Mouse (Mus musculus) Muller cell, postnatal 12 days (primary cell): ENCODE measurements at regions not wholly inside any gene's neighbourhood (a gene's known extent, or its start where the extent isn't known, plus 50 kb on each side); places are given as distances from the start of the nearest gene placed in this dataset.

Experiments
- DNase-seq: peaks from one replicate; pipeline ENCODE4 v3.0.0-alpha.2; 2015; ENCODE audit errors: inconsistent ontology term

DNA sequence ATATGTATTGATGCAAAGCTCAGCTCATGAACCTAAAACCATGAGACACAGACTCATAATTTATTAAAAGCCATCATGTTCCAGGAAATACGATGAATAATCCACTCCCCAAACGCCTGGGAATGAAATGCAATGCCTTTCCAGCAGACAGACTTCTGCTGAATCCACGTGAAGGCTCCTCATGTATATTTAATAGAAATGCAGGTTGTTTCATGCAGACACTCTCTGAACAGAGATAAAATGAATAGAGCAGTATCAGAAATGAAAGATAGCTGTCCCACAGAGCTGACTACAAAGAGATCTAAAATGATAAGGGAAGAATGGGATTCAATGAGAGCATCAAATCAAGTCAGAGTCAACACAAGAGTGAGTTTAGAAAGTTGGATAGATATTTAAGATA lies 376.3 kb upstream of the Lrfn5 start:
- DNase-seq, result no peak

DNA sequence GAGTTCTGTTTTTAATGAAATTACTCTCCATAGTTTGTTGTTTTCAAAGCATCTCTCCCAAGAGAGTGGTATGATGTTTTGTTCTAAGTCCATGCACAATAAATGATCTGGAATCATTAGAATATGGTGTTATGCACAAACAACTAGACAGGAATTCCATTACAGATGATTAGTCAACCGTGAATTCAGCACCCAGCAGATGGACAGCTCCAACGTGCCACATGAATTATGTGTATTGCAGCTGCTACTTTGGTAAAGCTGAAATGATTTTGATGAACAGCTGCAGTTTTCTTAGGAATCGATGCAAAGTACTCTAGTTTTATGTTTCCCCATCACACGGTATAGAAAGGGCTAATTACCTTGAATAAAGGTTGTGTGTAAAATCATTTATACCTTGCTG lies 347.6 kb upstream of the Lrfn5 start:
- DNase-seq, result peak; percentile 23
